In the genomic region with DNA sequence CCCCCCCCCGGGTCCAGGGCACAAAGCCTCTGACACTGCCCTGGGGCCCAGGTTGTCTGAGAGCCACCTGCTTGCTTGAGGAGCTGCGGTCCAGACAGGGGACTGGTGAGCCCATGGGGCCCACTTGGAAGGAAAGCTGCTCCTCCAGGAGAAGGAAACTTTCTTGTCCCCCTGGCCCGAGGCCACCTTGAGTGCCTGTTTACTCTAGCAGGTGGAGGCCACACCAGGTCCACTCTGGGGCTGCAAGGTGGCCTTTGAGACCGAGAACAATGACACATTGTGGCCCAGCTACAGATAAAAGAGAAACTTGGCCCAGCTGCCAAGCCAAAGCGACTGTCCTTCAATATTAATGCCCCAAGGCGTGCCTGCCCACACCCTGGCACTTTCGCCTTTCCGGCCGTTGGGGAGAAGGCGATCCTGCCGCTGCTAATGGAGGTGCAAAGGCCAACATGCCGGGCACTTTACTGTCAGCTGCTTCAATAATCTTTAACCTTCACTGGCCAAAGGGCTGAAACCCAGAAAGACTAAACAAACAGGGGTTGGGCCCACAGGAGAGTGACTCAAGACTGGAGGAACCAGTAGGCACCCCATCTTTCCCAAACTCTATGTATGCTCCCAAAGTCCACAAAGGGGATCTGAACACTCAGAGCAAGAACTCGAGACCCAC, we compare ENCODE assay signal across 18 mouse cellular contexts. TPM values are rescaled to one million over a fixed set of nuclear protein-coding genes. Genes with fewer than 3 reads are reported as not detected.
DNase-seq lines count a peak whose midpoint lies in the region; ATAC-seq and TF ChIP-seq lines count a peak whose summit lies in the region.
"Had no signal": no experiment of that assay in that cellular context is flagged by ENCODE, and none has a peak within 500 bp of the region (broad histone marks: within the 10 kb centered on the region; RNA-seq: fewer than 3 reads in every experiment).

No protein-coding gene starts in this region.

- H3K36me3 ChIP-seq in liver, postnatal 0 days (replicated peaks; ENCODE audit: insufficient read depth, low read length): no peaks in the 10 kb centered on the region
- H3K36me3 ChIP-seq in liver, embryonic 11.5 days (ENCODE audit: control insufficient read depth, insufficient read depth, low read length): no peaks in the 10 kb centered on the region
- H3K36me3 ChIP-seq in kidney, embryonic 14.5 days (ENCODE audit: control insufficient read depth, insufficient read depth, low read length): no peaks in the 10 kb centered on the region
- H3K36me3 ChIP-seq: hindbrain, embryonic 15.5 days; limb, embryonic 15.5 days had no signal

- TF ChIP-seq EP300 in liver, postnatal 0 days (IDR thresholded peaks at IDR 0.05; ENCODE audit: low read depth): no peak

- ATAC-seq in liver, postnatal 0 days: no peak
- no peak for ATAC-seq in liver, embryonic 11.5 days (replicated peaks; ENCODE audit: low FRiP score)
- ATAC-seq in kidney, embryonic 14.5 days (ENCODE audit: low FRiP score, low TSS enrichment): no peak
- ATAC-seq in monocyte, adult 5-6 weeks (replicated peaks; ENCODE audit: insufficient number of reproducible peaks, low FRiP score, low TSS enrichment, poor library complexity, severe bottlenecking): no peak
- ATAC-seq: forebrain, postnatal 0 days; lung, postnatal 0 days had no signal

- 61% methylated on average over 13 of the region's 13 CpGs for WGBS in liver, postnatal 0 days (ENCODE audit: insufficient replicate concordance)
- WGBS in liver, embryonic 11.5 days: 73% methylated on average over 13 of the region's 13 CpGs
- WGBS in kidney, embryonic 14.5 days: 53% methylated on average over 13 of the region's 13 CpGs
- 31% methylated on average over 13 of the region's 13 CpGs for WGBS in large intestine, adult 2 months

- TF ChIP-seq CTCF in liver, postnatal 0 days (IDR thresholded peaks at IDR 0.05; ENCODE audit: low read depth): no peak

- H3K4me1 ChIP-seq in liver, postnatal 0 days (ENCODE audit: insufficient read depth): peaks cover 5% of the 10 kb centered on the region; the same call in 1 of the 2 replicates
- no peaks in the 10 kb centered on the region for H3K4me1 ChIP-seq in liver, embryonic 11.5 days (replicated peaks; ENCODE audit: control insufficient read depth, insufficient read depth, low read length)
- H3K4me1 ChIP-seq in kidney, embryonic 14.5 days (ENCODE audit: control insufficient read depth, insufficient read depth, low read length): no peaks in the 10 kb centered on the region
- H3K4me1 ChIP-seq: hindbrain, embryonic 15.5 days; limb, embryonic 15.5 days had no signal

- DNase-seq in liver, postnatal 0 days: no peak
- no peak for DNase-seq in liver, embryonic 11.5 days (ENCODE audit: low spot score)
- DNase-seq in large intestine, adult 2 months (ENCODE audit: low read depth, low spot score): peak; percentile 87
- peak; percentile 87 for DNase-seq in yolk sac, embryonic 10.5 days (ENCODE audit: low spot score)
- DNase-seq in right cerebral cortex, postnatal 36 days (ENCODE audit: low spot score in 2 of 2): no peak
- no peak for DNase-seq in frontal cortex, adult 2 months (ENCODE audit: extremely low spot score in 1 of 2, low spot score in 1 of 2)
- DNase-seq: adrenal gland, postnatal 36 days; forebrain, postnatal 0 days; gastrocnemius, postnatal 14 days; heart, postnatal 10 days; right cerebral cortex, adult 18-20 months had no signal

- no peaks in the 10 kb centered on the region for H3K9me3 ChIP-seq in liver, postnatal 0 days (ENCODE audit: low read length)
- H3K9me3 ChIP-seq in liver, embryonic 11.5 days (ENCODE audit: control insufficient read depth, low read length): no peaks in the 10 kb centered on the region
- H3K9me3 ChIP-seq in kidney, embryonic 14.5 days (ENCODE audit: control insufficient read depth, low read length): no peaks in the 10 kb centered on the region
- H3K9me3 ChIP-seq: hindbrain, embryonic 15.5 days; limb, embryonic 15.5 days had no signal

- no peaks in the 10 kb centered on the region for H3K27me3 ChIP-seq in liver, postnatal 0 days (ENCODE audit: insufficient read depth, low read length)
- H3K27me3 ChIP-seq in liver, embryonic 11.5 days (replicated peaks; ENCODE audit: control insufficient read depth, insufficient read depth, low read length): no peaks in the 10 kb centered on the region
- no peaks in the 10 kb centered on the region for H3K27me3 ChIP-seq in kidney, embryonic 14.5 days (ENCODE audit: control insufficient read depth, insufficient read depth, low read length)
- H3K27me3 ChIP-seq: limb, embryonic 15.5 days had no signal

- H3K4me2 ChIP-seq in liver, postnatal 0 days (ENCODE audit: low read depth, low read length): peak overlapping the region; percentile 44
- no peak overlapping the region for H3K4me2 ChIP-seq in liver, embryonic 11.5 days
- H3K4me2 ChIP-seq in kidney, embryonic 14.5 days (replicated peaks; ENCODE audit: low read depth, low read length): no peak overlapping the region
- H3K4me2 ChIP-seq: hindbrain, embryonic 15.5 days; limb, embryonic 15.5 days; midbrain, embryonic 11.5 days had no signal

- H3K4me3 ChIP-seq in liver, postnatal 0 days (ENCODE audit: low read depth, low read length): no peak overlapping the region
- no peak overlapping the region for H3K4me3 ChIP-seq in liver, embryonic 11.5 days (ENCODE audit: low read depth, low read length)
- no peak overlapping the region for H3K4me3 ChIP-seq in kidney, embryonic 14.5 days (ENCODE audit: low read length)
- H3K4me3 ChIP-seq: hindbrain, embryonic 15.5 days; limb, embryonic 15.5 days; myocyte had no signal

- H3K9ac ChIP-seq in liver, postnatal 0 days (replicated peaks): no peak overlapping the region
- H3K9ac ChIP-seq in liver, embryonic 11.5 days (ENCODE audit: low read depth, low read length): no peak overlapping the region
- no peak overlapping the region for H3K9ac ChIP-seq in kidney, embryonic 14.5 days (ENCODE audit: low read depth, low read length)
- H3K9ac ChIP-seq: forebrain, postnatal 0 days; hindbrain, embryonic 15.5 days; limb, embryonic 15.5 days had no signal

- H3K27ac ChIP-seq in liver, postnatal 0 days (ENCODE audit: low read depth): no peak overlapping the region
- no peak overlapping the region for H3K27ac ChIP-seq in liver, embryonic 11.5 days (ENCODE audit: low read depth, low read length)
- 0 out of 2 replicates have a peak overlapping the region, but pooled peaks have one; percentile 17 for H3K27ac ChIP-seq in kidney, embryonic 14.5 days (ENCODE audit: low read depth, low read length)
- H3K27ac ChIP-seq: hindbrain, embryonic 15.5 days; limb, embryonic 15.5 days had no signal

RNA-seq across cellular contexts. Expression of a gene that starts 32.1 kb away (rescaled TPM):
- polyA plus RNA-seq in liver, postnatal 0 days (2015; fragmentation: Nextera tagmentation; extraction: Ambion mirVana): 0.02 TPM in 1 of 2 replicates, not detected in the other
- 0.53 and 0.90 TPM in 2 replicates for polyA plus RNA-seq in liver, embryonic 11.5 days (2014; fragmentation: Nextera tagmentation; extraction: Ambion mirVana)
- 3.5 and 5.3 TPM in 2 replicates for polyA plus RNA-seq in kidney, embryonic 14.5 days (2014; fragmentation: Nextera tagmentation; extraction: Ambion mirVana)
- polyA plus RNA-seq in large intestine, adult 2 months (2012; rRNA removed): 6.4 and 14.1 TPM in 2 replicates
- 0.76 to 1.8 TPM (median 0.85 TPM) in 3 replicates for total RNA-seq in monocyte, adult 5-6 weeks (2017)
- 38.0 and 43.9 TPM in 2 replicates for polyA plus RNA-seq in frontal cortex, adult 2 months (2012; rRNA removed)
- polyA plus RNA-seq: myocyte had no signal

Comparison
In these comparisons a context has a peak if more than half of its experiments do, and no peak if none do; other contexts are left out.
1. DNase-seq: peak in large intestine, adult 2 months (single experiment) and yolk sac, embryonic 10.5 days (single experiment); none in liver, postnatal 0 days (single experiment), liver, embryonic 11.5 days (single experiment), right cerebral cortex, postnatal 36 days (0 of 2) and frontal cortex, adult 2 months (0 of 2).